Mouse (Mus musculus) bone marrow, adult 2 months (tissue): ENCODE results near the gene Fcamr. TPM values are rescaled to one million over a fixed set of nuclear protein-coding genes. Genes with fewer than 3 reads are reported as not detected.

Source experiments
- H3K27ac ChIP-seq: fragments of 200-500 bp; 2 replicates; pipeline ENCODE4 v1.5.1; 2012; ENCODE audit warnings: low read depth, mild to moderate bottlenecking, control low read depth, inconsistent platforms, low read length; ENCODE audit not compliant: control insufficient read depth, poor library complexity, insufficient read depth
- H3K4me1 ChIP-seq: fragments of 200-500 bp; 2 replicates; pipeline ENCODE4 v1.6.1; 2011; ENCODE audit warnings: low read length; ENCODE audit not compliant: control insufficient read depth, insufficient read depth
- H3K4me3 ChIP-seq: fragments of 200-500 bp; replicated peaks from 2 replicates; pipeline ENCODE3; 2011; ENCODE audit warnings: mild to moderate bottlenecking, low read depth, low read length, control low read depth; ENCODE audit not compliant: control insufficient read depth
- CTCF ChIP-seq: fragments of 200-500 bp; IDR thresholded peaks from 2 replicates; pipeline ENCODE4 v1.5.1; 2011; ENCODE audit warnings: low read length, control low read depth; ENCODE audit not compliant: control insufficient read depth, insufficient read depth
- POLR2A ChIP-seq: fragments of 200-500 bp; IDR thresholded peaks from 2 replicates; pipeline ENCODE4 v1.6.1; 2011; ENCODE audit warnings: low read depth, mild to moderate bottlenecking, control low read depth, low read length, borderline replicate concordance; ENCODE audit not compliant: control insufficient read depth
- WGBS: fragments of 180-500 bp; shearing (Covaris S2); methylation state at CpG from one replicate; pipeline ENCODE4 v1.1.7; 2018; 5-methylcytosine and 5-hydroxymethylcytosine counted together
- polyA plus RNA-seq: library from polyadenylated mRNA; stranded (reverse); fragments of >200 nt; gene quantifications from 2 replicates; pipeline ENCODE4 v1.2.4, GENCODE M21; 2011; ENCODE audit warnings: low replicate concordance; ENCODE audit not compliant: missing spikeins, insufficient read depth, insufficient read length

The Fcamr gene
- polyA plus RNA-seq, 1 experiment: not detected

- 78% methylated on average over 2 of the region's 2 CpGs for WGBS
- H3K4me1 ChIP-seq: no peaks in the 10 kb centered on the region; the same call in 1 of the 2 replicates
- TF ChIP-seq CTCF (no peak), POLR2A (no peak)
Observed at GRCm38 (mm10) chr1:130775234-130775633, 25.5 kb upstream of the Fcamr start.

GRCm38 (mm10) chr1:130775691-130776331 is 24.9 kb upstream of the Fcamr start:
- TF ChIP-seq POLR2A (no peak), CTCF (no peak)
- Histone ChIP-seq H3K4me3 (no peak overlapping the region), H3K4me1 (no peaks in the 10 kb centered on the region; the same call in 1 of the 2 replicates), H3K27ac (no peak overlapping the region)
- WGBS: 59% methylated on average over 7 of the region's 7 CpGs

More at GRCm38 (mm10) chr1:130775234-130775633, 25.5 kb upstream of the Fcamr start:
- no peak overlapping the region for H3K27ac ChIP-seq
- H3K4me3 ChIP-seq: no peak overlapping the region

- TF ChIP-seq POLR2A: no peak
- no peak for TF ChIP-seq CTCF
- Histone ChIP-seq H3K4me1 (no peaks in the 10 kb centered on the region; the same call in 1 of the 2 replicates), H3K4me3 (no peak overlapping the region), H3K27ac (no peak overlapping the region)
- 88% methylated on average over 1 of the region's 1 CpGs for WGBS
Observed at GRCm38 (mm10) chr1:130776645-130777044, 24.1 kb upstream of the Fcamr start.

GRCm38 (mm10) chr1:130779867-130780266 is 20.8 kb upstream of the Fcamr start:
- Histone ChIP-seq H3K27ac (no peak overlapping the region), H3K4me3 (no peak overlapping the region), H3K4me1 (no peaks in the 10 kb centered on the region; the same call in 1 of the 2 replicates)
- TF ChIP-seq POLR2A (no peak), CTCF (no peak)
- WGBS: 78% methylated on average over 3 of the region's 3 CpGs

GRCm38 (mm10) chr1:130784054-130784453 is 16.6 kb upstream of the Fcamr start:
- Histone ChIP-seq H3K4me3 (no peak overlapping the region), H3K4me1 (no peaks in the 10 kb centered on the region), H3K27ac (no peak overlapping the region)
- TF ChIP-seq CTCF: no peak
- TF ChIP-seq POLR2A: no peak
- WGBS: 26% methylated on average over 4 of the region's 4 CpGs

GRCm38 (mm10) chr1:130787001-130787400 is 13.7 kb upstream of the Fcamr start:
- 51% methylated on average over 4 of the region's 4 CpGs for WGBS
- Histone ChIP-seq H3K27ac (no peak overlapping the region), H3K4me3 (no peak overlapping the region), H3K4me1 (no peaks in the 10 kb centered on the region)
- no peak for TF ChIP-seq POLR2A
- TF ChIP-seq CTCF: peak; percentile 43; the same call in 1 of the 2 replicates

- H3K27ac ChIP-seq: no peak overlapping the region
- TF ChIP-seq CTCF: no peak
- TF ChIP-seq POLR2A: no peak
- 55% methylated on average over 3 of the region's 3 CpGs for WGBS
- H3K4me1 ChIP-seq: no peaks in the 10 kb centered on the region
- H3K4me3 ChIP-seq: no peak overlapping the region
Observed at GRCm38 (mm10) chr1:130789512-130790451, 10.9 kb upstream of the Fcamr start.

- WGBS: 63% methylated on average over 2 of the region's 2 CpGs
- Histone ChIP-seq H3K4me3 (no peak overlapping the region), H3K4me1 (no peaks in the 10 kb centered on the region), H3K27ac (no peak overlapping the region)
- TF ChIP-seq CTCF (no peak), POLR2A (no peak)
Observed at GRCm38 (mm10) chr1:130795331-130795730, 5.4 kb upstream of the Fcamr start.
